Mouse (Mus musculus) E14TG2a.4 (cell line): Measurements from ENCODE around the gene Gng7.

ENCODE experiments used
- CTCF ChIP-seq: conservative IDR thresholded peaks from 2 replicates; pipeline ENCODE4 v1.5.1; 2014; ENCODE audit warnings: low read length
- NANOG ChIP-seq: IDR thresholded peaks from 2 replicates; pipeline ENCODE4 v1.6.1; 2014; ENCODE audit warnings: borderline replicate concordance, low read length, mixed read lengths

- TF ChIP-seq CTCF (no peak), NANOG (no peak)
Observed at GRCm38 (mm10) chr10:80967101-80967656, 47.6 kb downstream of the Gng7 start.
